Mouse (Mus musculus): ENCODE data around the gene Tnfrsf1b.

GRCm38 (mm10) chr4:145178918-145179549, 67.6 kb downstream of the Tnfrsf1b start:
- TF ChIP-seq FLI1 (IDR thresholded peaks at IDR 0.05; ENCODE audit: low read length) (no peak), GATA1 (IDR thresholded peaks at IDR 0.05; ENCODE audit: borderline replicate concordance, low read length) (no peak)
